Mouse (Mus musculus): ENCODE measurements at regions not wholly inside any gene's neighbourhood (a gene's known extent, or its start where the extent isn't known, plus 50 kb on each side); places are given as distances from the start of the nearest gene placed in this dataset.

DNA sequence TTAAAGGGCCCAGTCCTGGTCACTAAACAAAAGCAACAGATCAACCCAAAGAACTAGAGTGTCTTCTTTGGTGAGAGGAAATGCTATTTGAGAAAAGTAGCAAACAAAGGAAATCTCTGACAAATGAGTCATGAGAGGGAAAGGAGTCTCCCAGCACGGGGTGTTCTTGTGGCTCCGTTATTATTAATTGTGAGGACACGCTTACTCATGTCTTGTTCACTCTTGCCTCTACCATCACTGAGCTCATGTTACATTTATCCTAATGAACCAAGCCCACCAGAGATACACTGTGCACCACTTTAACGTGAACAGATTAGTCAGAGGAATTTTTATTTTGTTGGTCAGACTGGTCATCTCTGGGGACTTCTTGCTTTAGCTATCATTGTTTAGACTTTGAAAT is 391.3 kb downstream of the Atp6ap1l start:
- TF ChIP-seq CTCF (IDR thresholded peaks at IDR 0.05; ENCODE audit: control insufficient read depth, insufficient read depth, insufficient read length), result no peak
- TF ChIP-seq CEBPB (IDR thresholded peaks at IDR 0.05; ENCODE audit: low read depth), result no peak
- TF ChIP-seq MYOD1 (IDR thresholded peaks at IDR 0.05; ENCODE audit: control insufficient read depth, insufficient read length, low read depth), result no peak
